Mouse (Mus musculus): Measurements from ENCODE around the gene Cdc14b. TPM values are rescaled to one million over a fixed set of nuclear protein-coding genes. Genes with fewer than 3 reads are reported as not detected.

Cdc14b gene
- polyA plus RNA-seq, 1 experiment from 2014 or later = 12.7 TPM

- Histone ChIP-seq H3K27me3 (no peaks in the 10 kb centered on the region), H3K4me2 (peak overlapping the region; percentile 88), H3K9me3 (no peaks in the 10 kb centered on the region), H3K4me1 (no peaks in the 10 kb centered on the region), H3K27ac (peak overlapping the region; percentile 28), H3K9ac (peak overlapping the region; percentile 51), H3K4me3 (peak overlapping the region; percentile 55), H3K36me3 (no peaks in the 10 kb centered on the region)
- WGBS = 3% methylated on average over 24 of the region's 24 CpGs
- 0 out of 2 replicates have a peak, but pooled peaks have one; percentile 52 for ATAC-seq (ENCODE audit: insufficient number of reproducible peaks, low FRiP score, low TSS enrichment, low read depth)
These were observed 26.8 kb downstream of the Cdc14b start for GRCm38 (mm10) chr13:64248161-64248774.

- H3K4me1 ChIP-seq = no peaks in the 10 kb centered on the region
- H3K4me3 ChIP-seq = no peak overlapping the region
- ATAC-seq (ENCODE audit: insufficient number of reproducible peaks, low FRiP score, low TSS enrichment, low read depth) = no peak
- H3K4me2 ChIP-seq = no peak overlapping the region
- no peak overlapping the region for H3K27ac ChIP-seq
- no peaks in the 10 kb centered on the region for H3K27me3 ChIP-seq
- WGBS = 85% methylated on average over 12 of the region's 12 CpGs
- H3K36me3 ChIP-seq = no peaks in the 10 kb centered on the region
- H3K9me3 ChIP-seq = no peaks in the 10 kb centered on the region
- H3K9ac ChIP-seq = no peak overlapping the region
These were observed 29.0 kb downstream of the Cdc14b start for GRCm38 (mm10) chr13:64246106-64246505.

GRCm38 (mm10) chr13:64244685-64245261 lies 30.3 kb downstream of the Cdc14b start:
- Histone ChIP-seq H3K4me1 (no peaks in the 10 kb centered on the region), H3K9ac (no peak overlapping the region), H3K27ac (no peak overlapping the region), H3K27me3 (no peaks in the 10 kb centered on the region), H3K9me3 (no peaks in the 10 kb centered on the region), H3K4me3 (no peak overlapping the region), H3K4me2 (no peak overlapping the region), H3K36me3 (no peaks in the 10 kb centered on the region)
- WGBS = 89% methylated on average over 4 of the region's 4 CpGs
- ATAC-seq (ENCODE audit: insufficient number of reproducible peaks, low FRiP score, low TSS enrichment, low read depth) = no peak

- no peaks in the 10 kb centered on the region for H3K36me3 ChIP-seq
- H3K27ac ChIP-seq = no peak overlapping the region
- H3K9ac ChIP-seq = no peak overlapping the region
- H3K4me1 ChIP-seq = no peaks in the 10 kb centered on the region
- no peaks in the 10 kb centered on the region for H3K27me3 ChIP-seq
- H3K9me3 ChIP-seq = no peaks in the 10 kb centered on the region
- H3K4me2 ChIP-seq = no peak overlapping the region
- H3K4me3 ChIP-seq = no peak overlapping the region
- no peak for ATAC-seq (ENCODE audit: insufficient number of reproducible peaks, low FRiP score, low TSS enrichment, low read depth)
These were observed 32.4 kb downstream of the Cdc14b start for GRCm38 (mm10) chr13:64242721-64243120.

- no peak overlapping the region for H3K9ac ChIP-seq
These were observed 34.5 kb downstream of the Cdc14b start for GRCm38 (mm10) chr13:64240626-64241025.

GRCm38 (mm10) chr13:64237681-64238157 lies 37.4 kb downstream of the Cdc14b start:
- Histone ChIP-seq H3K4me2 (no peak overlapping the region), H3K27me3 (no peaks in the 10 kb centered on the region), H3K9ac (no peak overlapping the region), H3K36me3 (no peaks in the 10 kb centered on the region), H3K4me1 (peaks cover 9% of the 10 kb centered on the region; the same call in 1 of the 2 replicates), H3K9me3 (no peaks in the 10 kb centered on the region), H3K4me3 (no peak overlapping the region), H3K27ac (no peak overlapping the region)
- no peak for ATAC-seq (ENCODE audit: insufficient number of reproducible peaks, low FRiP score, low TSS enrichment, low read depth)

More at GRCm38 (mm10) chr13:64240626-64241025, 34.5 kb downstream of the Cdc14b start:
- no peak overlapping the region for H3K4me3 ChIP-seq
- WGBS = 67% methylated on average over 7 of the region's 7 CpGs
- H3K27ac ChIP-seq = no peak overlapping the region; the same call in 1 of the 2 replicates
- peaks cover 3% of the 10 kb centered on the region; the same call in 1 of the 2 replicates for H3K4me1 ChIP-seq
- no peaks in the 10 kb centered on the region for H3K36me3 ChIP-seq
- no peak overlapping the region for H3K4me2 ChIP-seq
- no peak for ATAC-seq (ENCODE audit: insufficient number of reproducible peaks, low FRiP score, low TSS enrichment, low read depth)
- H3K27me3 ChIP-seq = no peaks in the 10 kb centered on the region
- H3K9me3 ChIP-seq = no peaks in the 10 kb centered on the region

- 51% methylated on average over 4 of the region's 4 CpGs for WGBS
- Histone ChIP-seq H3K27ac (no peak overlapping the region), H3K9me3 (no peaks in the 10 kb centered on the region), H3K36me3 (no peaks in the 10 kb centered on the region), H3K27me3 (no peaks in the 10 kb centered on the region), H3K4me2 (no peak overlapping the region), H3K9ac (no peak overlapping the region), H3K4me1 (peaks cover 9% of the 10 kb centered on the region; the same call in 1 of the 2 replicates), H3K4me3 (no peak overlapping the region)
- ATAC-seq (ENCODE audit: insufficient number of reproducible peaks, low FRiP score, low TSS enrichment, low read depth) = no peak
These were observed 38.0 kb downstream of the Cdc14b start for GRCm38 (mm10) chr13:64237000-64237680.

- no peaks in the 10 kb centered on the region for H3K36me3 ChIP-seq
- peaks cover 9% of the 10 kb centered on the region; the same call in 1 of the 2 replicates for H3K4me1 ChIP-seq
- ATAC-seq (ENCODE audit: insufficient number of reproducible peaks, low FRiP score, low TSS enrichment, low read depth) = no peak
- no peak overlapping the region for H3K9ac ChIP-seq
- 50% methylated on average over 3 of the region's 3 CpGs for WGBS
- H3K9me3 ChIP-seq = no peaks in the 10 kb centered on the region
- H3K27ac ChIP-seq = no peak overlapping the region
- H3K4me2 ChIP-seq = no peak overlapping the region
- H3K4me3 ChIP-seq = no peak overlapping the region
- H3K27me3 ChIP-seq = no peaks in the 10 kb centered on the region
These were observed 39.3 kb downstream of the Cdc14b start for GRCm38 (mm10) chr13:64235777-64236176.

- H3K9ac ChIP-seq = no peak overlapping the region
- no peaks in the 10 kb centered on the region for H3K36me3 ChIP-seq
- no peaks in the 10 kb centered on the region for H3K27me3 ChIP-seq
- no peak for ATAC-seq (ENCODE audit: insufficient number of reproducible peaks, low FRiP score, low TSS enrichment, low read depth)
- H3K4me3 ChIP-seq = no peak overlapping the region
- 35% methylated on average over 4 of the region's 4 CpGs for WGBS
- no peak overlapping the region for H3K4me2 ChIP-seq
- 0 out of 2 replicates have a peak overlapping the region, but pooled peaks have one; percentile 35 for H3K27ac ChIP-seq
- no peaks in the 10 kb centered on the region for H3K9me3 ChIP-seq
- peaks cover 9% of the 10 kb centered on the region; the same call in 1 of the 2 replicates for H3K4me1 ChIP-seq
These were observed 39.9 kb downstream of the Cdc14b start for GRCm38 (mm10) chr13:64235062-64235715.

- Histone ChIP-seq H3K4me3 (no peak overlapping the region), H3K4me2 (no peak overlapping the region), H3K4me1 (peaks cover 9% of the 10 kb centered on the region; the same call in 1 of the 2 replicates), H3K9ac (no peak overlapping the region), H3K9me3 (no peaks in the 10 kb centered on the region), H3K27ac (no peak overlapping the region), H3K27me3 (no peaks in the 10 kb centered on the region), H3K36me3 (no peaks in the 10 kb centered on the region)
- no peak for ATAC-seq (ENCODE audit: insufficient number of reproducible peaks, low FRiP score, low TSS enrichment, low read depth)
- 86% methylated on average over 4 of the region's 4 CpGs for WGBS
These were observed 42.0 kb downstream of the Cdc14b start for GRCm38 (mm10) chr13:64233139-64233538.

- no peaks in the 10 kb centered on the region for H3K9me3 ChIP-seq
- no peak for ATAC-seq (ENCODE audit: insufficient number of reproducible peaks, low FRiP score, low TSS enrichment, low read depth)
- H3K9ac ChIP-seq = no peak overlapping the region
- H3K36me3 ChIP-seq = no peaks in the 10 kb centered on the region
- H3K4me2 ChIP-seq = no peak overlapping the region
- no peaks in the 10 kb centered on the region for H3K4me1 ChIP-seq
- WGBS = 86% methylated on average over 4 of the region's 4 CpGs
- no peak overlapping the region for H3K4me3 ChIP-seq
- H3K27ac ChIP-seq = no peak overlapping the region
- no peaks in the 10 kb centered on the region for H3K27me3 ChIP-seq
These were observed 48.4 kb downstream of the Cdc14b start for GRCm38 (mm10) chr13:64226725-64227124.

GRCm38 (mm10) chr13:64225738-64226137 lies 49.4 kb downstream of the Cdc14b start:
- no peak overlapping the region for H3K4me2 ChIP-seq
- H3K9me3 ChIP-seq = no peaks in the 10 kb centered on the region
- H3K27me3 ChIP-seq = no peaks in the 10 kb centered on the region
- no peaks in the 10 kb centered on the region for H3K36me3 ChIP-seq
- H3K9ac ChIP-seq = no peak overlapping the region
- no peak overlapping the region for H3K4me3 ChIP-seq
- ATAC-seq (ENCODE audit: insufficient number of reproducible peaks, low FRiP score, low TSS enrichment, low read depth) = no peak
- H3K4me1 ChIP-seq = no peaks in the 10 kb centered on the region
- H3K27ac ChIP-seq = no peak overlapping the region
- 45% methylated on average over 3 of the region's 3 CpGs for WGBS
